Mouse (Mus musculus) embryonic facial prominence, embryonic 11.5 days (tissue): Measurements from ENCODE around the gene Mrpl54. TPM values are rescaled to one million over a fixed set of nuclear protein-coding genes. Genes with fewer than 3 reads are reported as not detected.

Experiments
- ATAC-seq: fragments of 200-750 bp; cut with Nextera tagmentation; replicated peaks from 2 replicates; pipeline ENCODE4 v1.8.0; 2017; ENCODE audit warnings: low read depth; ENCODE audit not compliant: insufficient number of reproducible peaks, low FRiP score, low TSS enrichment
- DNase-seq: peaks from one replicate; pipeline ENCODE4 v3.0.0-alpha.2; 2015; ENCODE audit warnings: low spot score
- H3K27ac ChIP-seq: fragments of 300-500 bp; sonication (generic); replicated peaks from 2 replicates; pipeline ENCODE4 v1.5.1; 2014; ENCODE audit warnings: mild to moderate bottlenecking, low read depth, low read length, control low read depth
- H3K27me3 ChIP-seq: fragments of 300-500 bp; sonication (generic); 2 replicates; pipeline ENCODE4 v1.6.1; 2014; ENCODE audit warnings: mild to moderate bottlenecking, low read length, moderate library complexity, mixed read lengths; ENCODE audit not compliant: control insufficient read depth, insufficient read depth
- H3K36me3 ChIP-seq: fragments of 300-500 bp; sonication (generic); replicated peaks from 2 replicates; pipeline ENCODE4 v1.6.1; 2014; ENCODE audit warnings: low read depth, mild to moderate bottlenecking, low read length, moderate library complexity, mixed read lengths; ENCODE audit not compliant: control insufficient read depth, insufficient read depth
- H3K4me1 ChIP-seq: fragments of 300-500 bp; sonication (generic); 2 replicates; pipeline ENCODE4 v1.6.1; 2014; ENCODE audit warnings: low read length, mixed read lengths; ENCODE audit not compliant: control insufficient read depth, insufficient read depth
- H3K4me2 ChIP-seq: fragments of 300-500 bp; sonication (generic); 2 replicates; pipeline ENCODE4 v1.6.1; 2014; ENCODE audit warnings: low read depth, mild to moderate bottlenecking, control low read depth, low read length, moderate library complexity
- H3K4me3 ChIP-seq: fragments of 300-500 bp; sonication (generic); 2 replicates; pipeline ENCODE4 v1.5.1; 2014; ENCODE audit warnings: low read depth, low read length, control low read depth
- H3K9ac ChIP-seq: fragments of 300-500 bp; sonication (generic); replicated peaks from 2 replicates; pipeline ENCODE4 v1.6.1; 2014; ENCODE audit warnings: mild to moderate bottlenecking, control low read depth, low read length
- H3K9me3 ChIP-seq: fragments of 300-500 bp; sonication (generic); replicated peaks from 2 replicates; pipeline ENCODE4 v1.6.1; 2016; ENCODE audit warnings: mild to moderate bottlenecking, low read length, inconsistent platforms, mixed read lengths; ENCODE audit not compliant: control insufficient read depth
- WGBS: fragments of 180-500 bp; shearing (Covaris S2); extraction: QIAGEN DNeasy Blood & Tissue Kit; methylation state at CpG from one replicate; pipeline ENCODE4 v1.1.7; 2014; 5-methylcytosine and 5-hydroxymethylcytosine counted together
- polyA plus RNA-seq: library from polyadenylated mRNA; unstranded; fragments of >200 nt; fragmentation: Nextera tagmentation; extraction: Ambion mirVana; gene quantifications from 2 replicates; pipeline ENCODE4 v1.2.1, GENCODE M21; 2014

The Mrpl54 gene
- polyA plus RNA-seq, 1 experiment from 2014 or later: 203 TPM

DNA sequence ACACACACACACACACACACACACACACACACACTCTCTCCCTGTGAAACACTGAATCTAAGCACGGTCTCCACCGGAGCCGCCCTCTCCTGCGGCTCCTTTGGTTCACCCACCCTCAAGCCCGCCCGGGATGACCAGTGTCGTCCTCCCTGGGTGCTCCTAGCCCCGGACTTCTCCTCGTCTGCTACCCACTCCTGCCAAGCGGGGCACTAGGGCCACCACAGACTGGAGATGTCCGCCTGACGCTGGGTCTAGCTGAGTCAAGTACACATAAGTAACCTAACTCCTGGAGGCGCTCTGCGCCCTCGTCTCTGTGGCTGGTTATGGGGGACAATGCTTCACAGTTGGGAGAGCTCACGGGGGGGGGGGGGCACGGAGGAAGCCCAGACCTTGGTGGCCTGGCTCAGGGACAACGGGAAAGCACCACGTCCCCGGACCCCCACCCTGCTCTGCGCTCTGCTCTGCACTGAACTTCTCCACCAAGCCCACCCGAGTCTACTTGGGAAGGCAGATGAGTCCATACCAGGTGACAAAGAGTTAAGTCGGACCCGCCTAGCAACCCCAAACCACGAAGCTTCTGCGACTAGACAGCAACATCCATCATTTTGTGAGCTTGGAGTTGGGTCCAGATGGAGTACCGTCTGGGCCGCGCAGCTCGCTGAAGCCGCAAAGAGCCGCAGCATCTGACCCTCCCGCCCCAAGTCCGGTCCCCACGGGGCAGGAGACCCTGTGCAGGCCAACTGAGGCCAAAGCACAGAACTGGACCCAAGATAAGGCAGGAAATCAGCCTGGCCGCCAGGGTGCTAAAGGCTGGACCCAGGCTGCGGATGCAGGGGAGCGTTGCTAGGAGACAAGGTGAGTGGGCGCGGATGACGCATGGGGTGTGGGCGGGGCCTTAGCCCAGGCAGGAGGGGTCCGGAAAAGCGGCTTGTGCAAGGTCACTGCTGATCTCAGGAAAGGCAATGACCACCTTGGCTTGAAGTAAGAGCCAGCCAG is 14.0 kb downstream of the Mrpl54 start, which contains the start of gene Matk:
TSS of gene Matk (plus strand) at position 512 of the 996 bp plus-strand sequence.
- Histone ChIP-seq H3K27me3 (peaks cover 33% of the 10 kb centered on the region), H3K4me3 (no peak within 1 kb of the TSS), H3K9ac (peak within 1 kb of the TSS; percentile 9; the same call in 1 of the 2 replicates), H3K4me1 (peaks cover 2% of the 10 kb centered on the region; the same call in 1 of the 2 replicates), H3K27ac (no peak within 1 kb of the TSS), H3K36me3 (no peaks in the 10 kb centered on the region), H3K4me2 (0 out of 2 replicates have a peak within 1 kb of the TSS, but pooled peaks have one; percentile 14), H3K9me3 (no peaks in the 10 kb centered on the region)
- peak; percentile 76 for DNase-seq
- WGBS: 7% methylated on average over 43 of the region's 44 CpGs
- ATAC-seq: 0 out of 2 replicates have a peak, but pooled peaks have one; percentile 16

DNA sequence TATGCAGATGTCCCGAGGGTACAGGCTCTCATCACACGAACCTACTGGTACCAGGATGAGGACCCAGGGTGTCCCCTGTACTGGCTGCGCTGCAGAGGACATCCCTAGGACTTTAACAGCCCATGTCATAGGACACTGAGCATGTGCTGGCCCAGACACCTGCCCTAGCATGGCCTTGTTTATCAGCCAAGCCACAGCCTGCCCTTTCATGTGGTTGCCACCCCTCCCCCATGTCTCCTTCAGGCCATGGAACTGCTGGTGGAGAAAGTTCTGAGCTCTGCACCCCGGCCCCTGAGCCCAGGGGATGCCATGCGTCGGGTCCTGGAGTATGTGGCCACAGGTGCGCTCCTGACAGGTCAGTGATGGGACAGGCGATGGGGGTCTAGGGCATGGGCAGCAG is 17.3 kb downstream of the Mrpl54 start:
- H3K4me1 ChIP-seq: peaks cover 2% of the 10 kb centered on the region; the same call in 1 of the 2 replicates
- H3K27me3 ChIP-seq: peaks cover 18% of the 10 kb centered on the region
- H3K4me3 ChIP-seq: no peak overlapping the region
- no peak overlapping the region for H3K4me2 ChIP-seq
- no peaks in the 10 kb centered on the region for H3K36me3 ChIP-seq
- no peak overlapping the region for H3K27ac ChIP-seq
- WGBS: 87% methylated on average over 8 of the region's 8 CpGs
- ATAC-seq (no peak), DNase-seq (no peak)
- no peak overlapping the region for H3K9ac ChIP-seq
- H3K9me3 ChIP-seq: no peaks in the 10 kb centered on the region

DNA sequence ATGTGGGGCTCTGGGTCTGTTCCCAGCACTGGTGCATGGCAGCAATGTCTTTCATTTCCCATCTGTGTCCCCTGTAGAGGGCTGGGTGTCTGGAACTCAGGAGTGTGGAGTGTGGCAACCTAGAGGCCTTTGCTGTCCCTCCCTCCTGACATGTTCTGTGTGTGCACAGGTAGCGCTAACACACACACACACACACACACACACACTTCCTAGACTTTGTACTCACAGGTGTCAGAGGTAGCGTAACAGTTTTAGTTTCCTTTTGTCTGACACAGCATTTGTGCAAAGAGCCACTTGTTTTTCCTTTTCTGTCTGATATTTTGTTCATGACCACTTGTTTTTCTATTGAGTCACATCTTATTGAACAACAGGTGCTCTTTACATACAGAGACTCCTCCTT is 18.9 kb downstream of the Mrpl54 start:
- no peak overlapping the region for H3K4me2 ChIP-seq
- H3K4me3 ChIP-seq: no peak overlapping the region
- H3K27me3 ChIP-seq: peaks cover 12% of the 10 kb centered on the region
- ATAC-seq (no peak), DNase-seq (no peak)
- no peaks in the 10 kb centered on the region for H3K36me3 ChIP-seq
- H3K9ac ChIP-seq: no peak overlapping the region
- peaks cover 2% of the 10 kb centered on the region; the same call in 1 of the 2 replicates for H3K4me1 ChIP-seq
- H3K27ac ChIP-seq: no peak overlapping the region
- no peaks in the 10 kb centered on the region for H3K9me3 ChIP-seq
- WGBS: 97% methylated on average over 2 of the region's 2 CpGs

GRCm38 (mm10) chr10:81245166-81245565 is 21.6 kb downstream of the Mrpl54 start:
- 80% methylated on average over 6 of the region's 6 CpGs for WGBS

DNA sequence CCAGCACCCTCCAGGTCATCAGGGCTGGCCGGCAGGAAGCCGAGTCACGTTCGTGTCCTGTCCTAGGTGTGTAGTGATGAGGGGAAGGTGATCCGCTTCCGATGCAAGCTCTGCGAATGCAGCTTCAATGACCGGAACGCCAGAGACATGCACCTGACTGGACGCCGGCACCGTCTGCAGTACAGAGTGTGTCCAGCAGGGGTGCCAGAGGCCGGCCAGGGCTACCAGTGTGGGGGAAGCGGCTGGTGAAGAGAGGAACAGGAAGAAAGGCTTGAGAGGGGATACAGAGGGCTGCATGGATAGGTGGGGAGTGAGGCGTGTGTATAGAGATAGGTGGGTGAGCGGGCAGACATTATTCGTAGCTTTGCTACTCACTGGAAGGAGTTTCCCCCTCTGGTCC is 22.1 kb downstream of the Mrpl54 start:
- Histone ChIP-seq H3K9ac (no peak overlapping the region), H3K36me3 (no peaks in the 10 kb centered on the region), H3K9me3 (no peaks in the 10 kb centered on the region), H3K4me3 (no peak overlapping the region), H3K27me3 (peaks cover 10% of the 10 kb centered on the region), H3K4me1 (peaks cover 5% of the 10 kb centered on the region; the same call in 1 of the 2 replicates), H3K4me2 (no peak overlapping the region), H3K27ac (no peak overlapping the region)
- peak; percentile 78 for DNase-seq
- ATAC-seq: 0 out of 2 replicates have a peak, but pooled peaks have one; percentile 43
- WGBS: 8% methylated on average over 17 of the region's 17 CpGs

More at GRCm38 (mm10) chr10:81245166-81245565, 21.6 kb downstream of the Mrpl54 start:
- ATAC-seq (no peak), DNase-seq (no peak)
- no peak overlapping the region for H3K4me3 ChIP-seq
- no peaks in the 10 kb centered on the region for H3K4me1 ChIP-seq
- H3K27me3 ChIP-seq: peaks cover 5% of the 10 kb centered on the region
- no peaks in the 10 kb centered on the region for H3K36me3 ChIP-seq
- no peak overlapping the region for H3K27ac ChIP-seq
- no peak overlapping the region for H3K4me2 ChIP-seq
- no peak overlapping the region for H3K9ac ChIP-seq
- H3K9me3 ChIP-seq: no peaks in the 10 kb centered on the region

GRCm38 (mm10) chr10:81244146-81244545 is 22.6 kb downstream of the Mrpl54 start:
- Histone ChIP-seq H3K36me3 (no peaks in the 10 kb centered on the region), H3K27me3 (peaks cover 13% of the 10 kb centered on the region), H3K27ac (no peak overlapping the region), H3K4me1 (peaks cover 5% of the 10 kb centered on the region; the same call in 1 of the 2 replicates), H3K4me3 (no peak overlapping the region), H3K9ac (no peak overlapping the region), H3K9me3 (no peaks in the 10 kb centered on the region), H3K4me2 (no peak overlapping the region)
- no peak for ATAC-seq
- no peak for DNase-seq
- WGBS: 69% methylated on average over 4 of the region's 4 CpGs

DNA sequence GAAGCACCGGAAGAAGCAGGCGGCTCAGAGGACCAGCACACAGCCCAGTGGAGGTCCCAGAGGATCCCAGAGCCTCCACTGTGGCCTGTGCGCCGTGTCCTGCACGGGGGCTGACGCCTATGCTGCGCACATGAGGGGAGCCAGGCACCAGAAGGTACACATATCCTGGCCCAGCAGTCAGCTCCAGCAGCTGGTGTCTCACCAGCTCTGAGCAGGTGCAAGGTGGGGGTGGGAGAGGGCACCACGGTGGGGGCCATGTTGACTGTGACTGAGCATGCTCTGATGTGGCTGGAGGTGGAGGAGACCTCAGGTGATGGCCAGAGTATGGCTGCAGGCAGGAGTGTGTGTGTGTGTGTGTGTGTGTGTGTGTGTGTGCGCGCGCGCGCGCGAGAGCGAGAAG is 24.7 kb downstream of the Mrpl54 start:
- Histone ChIP-seq H3K9me3 (no peaks in the 10 kb centered on the region), H3K27ac (no peak overlapping the region), H3K4me1 (peaks cover 5% of the 10 kb centered on the region; the same call in 1 of the 2 replicates), H3K36me3 (no peaks in the 10 kb centered on the region), H3K27me3 (peaks cover 13% of the 10 kb centered on the region), H3K4me2 (no peak overlapping the region), H3K9ac (no peak overlapping the region), H3K4me3 (no peak overlapping the region)
- no peak for ATAC-seq
- no peak for DNase-seq
- 89% methylated on average over 16 of the region's 16 CpGs for WGBS

DNA sequence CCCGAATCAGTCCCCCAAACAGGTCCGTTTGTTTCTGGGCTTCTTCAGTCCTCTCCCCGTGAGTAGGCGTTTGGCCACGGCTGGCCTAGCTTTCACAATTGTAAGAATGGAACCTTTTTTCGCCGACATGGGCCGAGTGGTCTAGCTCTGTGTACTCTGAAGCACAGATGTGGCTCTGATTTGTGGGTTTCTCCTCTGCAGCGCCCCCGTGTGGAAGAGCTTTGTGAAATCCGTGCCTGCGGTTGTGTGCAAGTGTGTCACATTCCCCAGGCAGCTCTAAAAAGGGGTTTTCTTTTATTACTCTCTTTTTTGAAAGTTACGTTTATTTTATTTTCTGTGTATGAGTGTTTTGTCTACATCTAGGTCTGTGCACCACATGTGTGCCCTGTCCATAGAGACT is 25.9 kb downstream of the Mrpl54 start:
- no peak overlapping the region for H3K9ac ChIP-seq
- no peak overlapping the region for H3K27ac ChIP-seq
- H3K36me3 ChIP-seq: no peaks in the 10 kb centered on the region
- H3K4me2 ChIP-seq: no peak overlapping the region
- H3K4me3 ChIP-seq: no peak overlapping the region
- ATAC-seq: no peak
- peaks cover 13% of the 10 kb centered on the region for H3K27me3 ChIP-seq
- no peaks in the 10 kb centered on the region for H3K9me3 ChIP-seq
- peaks cover 5% of the 10 kb centered on the region; the same call in 1 of the 2 replicates for H3K4me1 ChIP-seq
- peak; percentile 77 for DNase-seq
- WGBS: 22% methylated on average over 13 of the region's 13 CpGs
